Mouse (Mus musculus): ENCODE data around the gene Otud5.

GRCm38 (mm10) chrX:7867141-7867540 is 26.0 kb downstream of the Otud5 start:
- TF ChIP-seq EP300 (IDR thresholded peaks at IDR 0.05; ENCODE audit: low read depth) (no peak), CTCF (IDR thresholded peaks at IDR 0.05; ENCODE audit: low read depth) (no peak)

Measured in liver, postnatal 0 days (tissue).